Mouse (Mus musculus): ENCODE results near the gene Crygb.

GRCm38 (mm10) chr1:65088567-65089356 lies 6.7 kb upstream of the Crygb start:
- TF ChIP-seq UBTF (IDR thresholded peaks at IDR 0.05; ENCODE audit: borderline replicate concordance, insufficient read depth, low read depth, low read length) (no peak), CTCF (IDR thresholded peaks at IDR 0.05 in 2 of 3, conservative IDR thresholded peaks at IDR 0.05 in 1 of 3; ENCODE audit: control insufficient read depth in 1 of 3, insufficient read depth in 1 of 3, low read depth in 2 of 3, low read length in 3 of 3, poor library complexity in 1 of 3, severe bottlenecking in 1 of 3) (no peak; a peak in 1 of 6 replicates), EP300 (IDR thresholded peaks at IDR 0.05; ENCODE audit: low read depth in 1 of 2, low read length in 2 of 2) (no peak), SMC3 (IDR thresholded peaks at IDR 0.05; ENCODE audit: low read depth, low read length) (no peak), POLR2A (IDR thresholded peaks at IDR 0.05; ENCODE audit: control insufficient read depth in 1 of 2, insufficient read depth in 1 of 2, low read depth in 1 of 2, low read length in 2 of 2, poor library complexity in 1 of 2) (no peak), RCOR1 (IDR thresholded peaks at IDR 0.05; ENCODE audit: low read depth, low read length) (no peak), MAFK (IDR thresholded peaks at IDR 0.05; ENCODE audit: borderline replicate concordance, low read depth, low read length) (no peak), ZNF384 (IDR thresholded peaks at IDR 0.05; ENCODE audit: low read depth, low read length) (no peak), TCF12 (IDR thresholded peaks at IDR 0.05; ENCODE audit: low read depth, low read length) (no peak), CHD1 (IDR thresholded peaks at IDR 0.05; ENCODE audit: low read depth, low read length) (no peak), MAX (IDR thresholded peaks at IDR 0.05; ENCODE audit: low read length) (no peak), MAZ (IDR thresholded peaks at IDR 0.05; ENCODE audit: low read depth, low read length) (no peak)
